Mouse (Mus musculus) megakaryocyte-erythroid progenitor cell, adult 5-6 weeks (primary cell): Measurements from ENCODE around the gene Plekha4. TPM values are rescaled to one million over a fixed set of nuclear protein-coding genes. Genes with fewer than 3 reads are reported as not detected.
"Not testable (repeated sequence)": the region's sequence is repeated elsewhere in the genome, so short reads cannot be mapped to it uniquely, and the experiment has no call there.

Experiments
- ATAC-seq: replicated peaks from 2 replicates; pipeline ENCODE4 v1.8.0; 2016; ENCODE audit warnings: mild to moderate bottlenecking, inconsistent platforms; ENCODE audit not compliant: severe bottlenecking, poor library complexity, low FRiP score, low TSS enrichment
- total RNA-seq, 2 experiments: library from RNA; stranded (forward) in 1 of 2; stranded (reverse) in 1 of 2; fragments of 200-1000, 215-1000 nt in 1 of 2; fragments of >200 nt in 1 of 2; fragmentation: Nextera tagmentation in 1 of 2; gene quantifications; 2 replicates each; pipeline ENCODE4 v1.2.3; 2014 to 2017

The Plekha4 gene
- total RNA-seq, 2 experiments from 2014 or later = not detected

GRCm38 (mm10) chr7:45507583-45507982 lies 18.5 kb upstream of the Plekha4 start:
- ATAC-seq = no peak

GRCm38 (mm10) chr7:45508561-45508960 lies 17.6 kb upstream of the Plekha4 start:
- ATAC-seq = peak; percentile 80

- ATAC-seq = peak; percentile 32
These were observed 16.8 kb upstream of the Plekha4 start for GRCm38 (mm10) chr7:45509181-45509882.

- ATAC-seq = peak; percentile 86
These were observed 16.0 kb upstream of the Plekha4 start, which contains the start of gene Nucb1 for GRCm38 (mm10) chr7:45509912-45510787. Gene Nucb1 (minus strand): TSS chr7:45510406.

- ATAC-seq = no peak
These were observed 11.7 kb upstream of the Plekha4 start for GRCm38 (mm10) chr7:45514411-45514810.

GRCm38 (mm10) chr7:45515436-45515835 lies 10.7 kb upstream of the Plekha4 start:
- ATAC-seq = peak; percentile 76

- ATAC-seq = not testable (repeated sequence)
These were observed 9.3 kb upstream of the Plekha4 start for GRCm38 (mm10) chr7:45516846-45517245.

- no peak for ATAC-seq
These were observed 7.5 kb upstream of the Plekha4 start for GRCm38 (mm10) chr7:45518618-45519017.

GRCm38 (mm10) chr7:45519345-45520120 lies 6.6 kb upstream of the Plekha4 start:
- ATAC-seq = no peak

- ATAC-seq = no peak
These were observed 5.5 kb upstream of the Plekha4 start for GRCm38 (mm10) chr7:45520605-45521004.

- peak; percentile 38 for ATAC-seq
These were observed 4.4 kb upstream of the Plekha4 start for GRCm38 (mm10) chr7:45521728-45522184.

GRCm38 (mm10) chr7:45522194-45522752 lies 3.9 kb upstream of the Plekha4 start:
- no peak for ATAC-seq

- ATAC-seq = no peak
These were observed 3.0 kb upstream of the Plekha4 start for GRCm38 (mm10) chr7:45522957-45523676.

- no peak for ATAC-seq
These were observed 2.4 kb upstream of the Plekha4 start for GRCm38 (mm10) chr7:45523678-45524170.

- ATAC-seq = peak; percentile 78
These were observed 1.1 kb upstream of the Plekha4 start for GRCm38 (mm10) chr7:45524841-45525621.

- no peak for ATAC-seq
These were observed 467 bp downstream of the Plekha4 start for GRCm38 (mm10) chr7:45526474-45527120.

GRCm38 (mm10) chr7:45527169-45527568 lies 1.0 kb downstream of the Plekha4 start:
- not testable (repeated sequence) for ATAC-seq
